Mouse (Mus musculus) forebrain, embryonic 11.5 days (tissue): ENCODE results near the gene Prkca. TPM values are rescaled to one million over a fixed set of nuclear protein-coding genes. Genes with fewer than 3 reads are reported as not detected.

Experiments used
- ATAC-seq: fragments of 200-750 bp; cut with Nextera tagmentation; replicated peaks from 2 replicates; pipeline ENCODE4 v1.8.0; 2017; ENCODE audit warnings: moderate TSS enrichment; ENCODE audit not compliant: low FRiP score
- DNase-seq: peaks from one replicate; pipeline ENCODE4 v3.0.0-alpha.2; 2017; ENCODE audit warnings: low spot score
- H3K27ac ChIP-seq: fragments of 300-500 bp; sonication (generic); 2 replicates; pipeline ENCODE4 v1.5.1; 2014; ENCODE audit warnings: low read depth, low read length
- H3K27me3 ChIP-seq: fragments of 300-500 bp; sonication (generic); 2 replicates; pipeline ENCODE4 v1.6.1; 2014; ENCODE audit warnings: mild to moderate bottlenecking, low read length, mixed read lengths; ENCODE audit not compliant: control insufficient read depth, insufficient read depth
- H3K36me3 ChIP-seq: fragments of 300-500 bp; sonication (generic); 2 replicates; pipeline ENCODE4 v1.6.1; 2014; ENCODE audit warnings: mild to moderate bottlenecking, low read length, moderate library complexity, mixed read lengths; ENCODE audit not compliant: control insufficient read depth, insufficient read depth
- H3K4me1 ChIP-seq: fragments of 300-500 bp; sonication (generic); replicated peaks from 2 replicates; pipeline ENCODE4 v1.6.1; 2014; ENCODE audit warnings: low read length, mixed read lengths; ENCODE audit not compliant: control insufficient read depth, insufficient read depth
- H3K4me2 ChIP-seq: fragments of 300-500 bp; sonication (generic); 2 replicates; pipeline ENCODE4 v1.6.1; 2014; ENCODE audit warnings: low read depth, mild to moderate bottlenecking, low read length, moderate library complexity, mixed read lengths; ENCODE audit not compliant: severe bottlenecking
- H3K4me3 ChIP-seq: fragments of 300-500 bp; sonication (generic); 2 replicates; pipeline ENCODE4 v1.5.1; 2014; ENCODE audit warnings: low read depth, low read length
- H3K9ac ChIP-seq: fragments of 300-500 bp; sonication (generic); 2 replicates; pipeline ENCODE4 v1.6.1; 2014; ENCODE audit warnings: low read length
- H3K9me3 ChIP-seq: fragments of 300-500 bp; sonication (generic); 2 replicates; pipeline ENCODE4 v1.6.1; 2016; ENCODE audit warnings: low read length, mixed read lengths; ENCODE audit not compliant: control insufficient read depth
- WGBS: fragments of 180-500 bp; shearing (Covaris S2); extraction: QIAGEN DNeasy Blood & Tissue Kit; methylation state at CpG from one replicate; pipeline ENCODE4 v1.1.7; 2014; 5-methylcytosine and 5-hydroxymethylcytosine counted together
- polyA plus RNA-seq: library from polyadenylated mRNA; unstranded; fragments of >200 nt; fragmentation: Nextera tagmentation; extraction: Ambion mirVana; gene quantifications from 2 replicates; pipeline ENCODE4 v1.2.1, GENCODE M21; 2014

The Prkca gene
- polyA plus RNA-seq, 1 experiment from 2014 or later: 5.2 TPM

DNA sequence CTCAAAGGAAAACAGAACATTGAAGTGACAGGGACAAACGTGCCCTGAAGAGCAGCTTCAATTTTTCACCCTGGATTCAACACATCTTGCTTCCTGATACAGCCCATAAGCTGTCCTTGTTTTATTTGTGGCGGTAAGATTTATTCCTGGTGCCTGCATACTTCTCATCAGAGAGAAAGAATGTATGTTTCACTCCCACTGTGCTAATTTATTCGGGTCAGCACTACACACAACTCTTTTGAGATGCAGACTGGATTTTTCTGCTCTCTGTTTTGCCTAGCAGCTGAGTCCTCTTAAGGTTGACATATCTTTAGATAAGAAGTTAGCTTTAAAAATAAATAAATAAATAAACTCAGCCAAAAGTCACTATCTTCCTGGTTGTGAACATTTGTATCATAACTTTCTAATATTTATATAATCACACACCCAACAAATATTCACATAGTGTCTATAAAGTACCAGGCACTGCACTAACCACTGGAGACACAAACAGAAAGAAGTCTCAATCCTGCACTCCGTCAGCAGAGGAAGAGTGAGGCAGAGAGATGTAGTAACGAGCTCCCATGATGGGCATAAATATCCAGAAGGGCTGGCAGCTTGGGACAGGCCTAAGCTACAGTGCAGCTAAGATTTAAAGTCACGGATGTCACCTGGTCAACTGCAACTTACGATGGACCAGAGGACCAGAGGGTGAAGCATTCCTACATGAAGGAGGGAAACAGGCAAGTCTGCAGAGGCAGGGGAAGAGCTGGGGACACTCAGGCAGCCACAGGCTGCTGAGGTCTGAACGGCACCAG, 9.9 kb downstream of the Prkca start:
- Histone ChIP-seq H3K27ac (no peak overlapping the region), H3K4me3 (no peak overlapping the region), H3K36me3 (no peaks in the 10 kb centered on the region), H3K4me2 (no peak overlapping the region), H3K9ac (no peak overlapping the region), H3K4me1 (no peaks in the 10 kb centered on the region), H3K9me3 (no peaks in the 10 kb centered on the region), H3K27me3 (no peaks in the 10 kb centered on the region)
- WGBS: 67% methylated on average over 8 of the region's 8 CpGs
- no peak for DNase-seq
- ATAC-seq: no peak

DNA sequence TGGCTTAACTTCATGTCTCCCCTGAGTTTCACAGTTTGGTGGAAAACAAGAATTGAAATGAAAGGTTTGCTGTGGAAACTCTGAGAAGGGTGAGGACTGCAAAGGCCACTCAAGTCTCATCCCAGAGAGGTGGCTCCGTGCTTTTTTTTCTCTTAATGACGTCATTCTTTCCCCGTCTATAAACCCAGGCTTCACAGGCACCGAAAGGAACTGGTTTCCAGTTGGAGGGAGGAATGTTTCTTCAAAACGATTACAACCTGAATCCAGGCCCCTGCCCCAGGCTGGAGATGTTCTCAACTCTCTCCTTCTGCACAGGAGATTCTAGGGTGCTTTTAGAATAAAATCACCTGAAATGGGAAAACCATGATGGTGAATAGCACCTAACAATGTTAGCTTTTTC, 10.7 kb downstream of the Prkca start:
- Histone ChIP-seq H3K36me3 (no peaks in the 10 kb centered on the region), H3K27me3 (no peaks in the 10 kb centered on the region), H3K4me2 (no peak overlapping the region), H3K9me3 (no peaks in the 10 kb centered on the region), H3K9ac (no peak overlapping the region), H3K4me1 (no peaks in the 10 kb centered on the region), H3K27ac (no peak overlapping the region), H3K4me3 (no peak overlapping the region)
- ATAC-seq (no peak), DNase-seq (no peak)
- 62% methylated on average over 5 of the region's 5 CpGs for WGBS

DNA sequence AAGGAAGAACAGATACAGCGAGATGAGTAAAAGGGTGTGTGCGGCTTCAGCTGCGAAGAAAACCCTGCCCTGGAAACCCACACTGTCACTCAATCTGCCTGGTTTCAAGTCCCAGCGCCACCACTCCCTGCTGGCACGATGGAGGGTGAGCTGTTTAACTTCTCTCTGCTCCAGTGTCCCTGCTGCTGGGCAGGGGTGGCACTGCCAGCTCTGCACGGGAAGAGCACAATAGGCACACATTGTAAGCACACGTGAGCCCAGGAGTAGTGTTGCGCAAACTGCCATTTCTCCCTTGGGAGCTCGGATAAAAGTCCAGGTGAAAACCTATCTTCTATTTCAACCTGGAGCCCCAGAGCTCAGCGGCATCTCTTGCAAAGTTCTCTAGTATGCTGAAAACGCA, 12.9 kb downstream of the Prkca start:
- H3K4me3 ChIP-seq: no peak overlapping the region
- H3K4me2 ChIP-seq: no peak overlapping the region
- ATAC-seq: no peak
- no peaks in the 10 kb centered on the region for H3K4me1 ChIP-seq
- no peaks in the 10 kb centered on the region for H3K36me3 ChIP-seq
- DNase-seq: no peak
- H3K9ac ChIP-seq: no peak overlapping the region
- WGBS: 85% methylated on average over 11 of the region's 11 CpGs
- H3K27ac ChIP-seq: no peak overlapping the region
- no peaks in the 10 kb centered on the region for H3K27me3 ChIP-seq
- H3K9me3 ChIP-seq: no peaks in the 10 kb centered on the region

DNA sequence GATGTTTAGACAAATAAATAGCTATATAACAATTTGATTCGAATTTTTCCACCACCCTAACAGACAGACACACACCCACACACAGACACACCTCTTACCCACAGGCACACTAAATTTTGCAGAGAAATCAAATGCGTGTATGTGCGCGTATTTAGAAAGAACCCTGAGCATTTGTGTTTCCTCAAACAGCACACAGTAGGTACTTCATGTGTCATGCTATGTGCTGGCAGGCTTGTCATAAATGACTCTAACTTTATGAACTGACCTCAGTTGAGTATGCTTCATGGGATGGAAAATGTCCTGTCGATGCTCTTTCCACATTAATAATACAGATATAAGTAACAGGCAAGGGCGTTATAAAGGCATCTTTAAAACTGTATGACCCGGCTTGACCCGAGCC, 17.8 kb downstream of the Prkca start:
- WGBS: 90% methylated on average over 8 of the region's 8 CpGs
- Histone ChIP-seq H3K27ac (no peak overlapping the region), H3K9me3 (no peaks in the 10 kb centered on the region), H3K9ac (no peak overlapping the region), H3K36me3 (no peaks in the 10 kb centered on the region), H3K4me2 (no peak overlapping the region), H3K4me3 (no peak overlapping the region), H3K4me1 (no peaks in the 10 kb centered on the region), H3K27me3 (no peaks in the 10 kb centered on the region)
- DNase-seq (no peak), ATAC-seq (no peak)

DNA sequence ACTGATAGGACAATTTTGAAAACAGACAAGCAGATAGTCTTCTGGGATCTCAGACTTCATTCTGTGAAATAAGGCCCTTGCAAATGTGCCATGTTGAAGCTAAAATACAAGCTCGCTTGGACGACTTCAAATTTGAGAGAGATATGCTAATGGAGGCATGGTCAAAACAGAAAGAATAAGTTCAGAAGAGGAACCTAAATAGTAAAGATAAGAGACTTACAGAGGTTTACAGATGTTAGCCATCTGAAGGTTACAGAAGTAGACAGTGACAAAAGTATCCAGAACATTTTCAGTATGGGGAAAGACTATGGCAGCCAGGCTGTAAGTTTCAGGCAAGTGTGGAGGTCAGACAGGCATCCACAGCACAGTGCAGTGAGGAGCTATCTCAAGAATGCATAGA, 21.6 kb downstream of the Prkca start:
- Histone ChIP-seq H3K9ac (no peak overlapping the region), H3K27ac (no peak overlapping the region), H3K9me3 (no peaks in the 10 kb centered on the region), H3K4me2 (no peak overlapping the region), H3K4me3 (no peak overlapping the region), H3K27me3 (no peaks in the 10 kb centered on the region), H3K36me3 (no peaks in the 10 kb centered on the region), H3K4me1 (no peaks in the 10 kb centered on the region)
- ATAC-seq (no peak), DNase-seq (no peak)
- 86% methylated on average over 2 of the region's 2 CpGs for WGBS

DNA sequence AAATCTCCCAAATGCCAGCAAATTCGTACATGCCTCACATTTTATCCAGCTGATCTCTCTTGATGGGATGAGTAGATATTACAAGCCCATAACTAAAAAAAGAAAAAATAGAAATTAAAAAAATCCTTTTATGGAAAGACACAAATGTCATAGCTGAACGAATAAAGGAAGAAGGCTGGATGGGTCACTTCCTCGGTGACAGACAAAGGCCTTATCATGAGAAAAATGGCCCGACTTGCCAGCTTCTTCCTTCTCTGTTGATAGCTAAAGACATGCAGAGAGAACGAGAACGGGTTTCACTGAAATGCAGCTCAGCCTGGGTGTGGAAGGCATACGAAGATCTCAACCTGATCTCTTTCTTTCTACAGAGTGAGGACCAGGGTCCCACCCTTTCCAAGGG, 23.2 kb downstream of the Prkca start:
- no peak overlapping the region for H3K9ac ChIP-seq
- no peak overlapping the region for H3K4me2 ChIP-seq
- H3K36me3 ChIP-seq: no peaks in the 10 kb centered on the region
- no peak overlapping the region for H3K27ac ChIP-seq
- 86% methylated on average over 7 of the region's 7 CpGs for WGBS
- DNase-seq (no peak), ATAC-seq (no peak)
- no peaks in the 10 kb centered on the region for H3K9me3 ChIP-seq
- H3K27me3 ChIP-seq: no peaks in the 10 kb centered on the region
- H3K4me3 ChIP-seq: no peak overlapping the region
- no peaks in the 10 kb centered on the region for H3K4me1 ChIP-seq

DNA sequence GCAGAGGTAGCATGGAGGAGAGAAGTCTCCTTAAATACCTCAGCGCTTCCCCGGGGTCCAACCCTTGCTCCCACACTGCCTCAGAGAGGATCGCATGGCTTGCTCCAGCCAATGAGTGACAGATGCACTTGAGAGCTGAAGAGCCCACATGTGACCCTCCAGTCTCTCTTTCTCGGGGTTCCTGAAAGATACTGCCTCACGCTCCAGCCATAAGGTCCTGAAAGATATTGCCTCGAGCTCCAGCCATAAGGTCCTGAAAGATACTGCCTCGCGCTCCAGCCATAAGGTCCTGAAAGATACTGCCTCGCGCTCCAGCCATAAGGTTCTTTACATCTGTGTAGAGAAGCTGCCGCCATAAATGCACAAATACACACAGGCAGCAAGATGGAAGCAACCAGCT, 24.6 kb downstream of the Prkca start:
- Histone ChIP-seq H3K4me2 (no peak overlapping the region), H3K9ac (no peak overlapping the region), H3K27ac (no peak overlapping the region), H3K4me1 (no peaks in the 10 kb centered on the region), H3K27me3 (no peaks in the 10 kb centered on the region), H3K36me3 (no peaks in the 10 kb centered on the region), H3K9me3 (no peaks in the 10 kb centered on the region), H3K4me3 (no peak overlapping the region)
- ATAC-seq: no peak
- WGBS: 91% methylated on average over 11 of the region's 11 CpGs
- DNase-seq: no peak

DNA sequence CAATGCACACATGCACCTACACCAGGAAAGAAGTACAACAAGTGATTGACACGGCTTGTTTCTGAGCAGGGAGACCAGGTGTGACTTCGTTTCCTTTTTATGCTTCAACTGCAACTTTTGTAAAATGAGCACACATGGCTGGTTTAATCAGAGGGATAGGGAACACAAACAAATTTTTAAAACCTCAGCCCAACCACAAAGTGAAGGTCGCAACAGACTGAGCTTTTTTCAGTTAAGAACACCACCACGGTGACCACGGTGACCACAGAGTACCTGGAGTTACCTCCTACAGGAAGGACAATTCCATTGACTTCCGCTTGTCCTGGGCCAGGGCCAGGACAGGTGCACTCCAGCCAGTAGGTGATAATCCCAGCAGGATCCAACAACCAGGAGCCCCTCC, 25.9 kb downstream of the Prkca start:
- no peak for DNase-seq
- WGBS: 76% methylated on average over 6 of the region's 6 CpGs
- Histone ChIP-seq H3K27me3 (no peaks in the 10 kb centered on the region), H3K9me3 (no peaks in the 10 kb centered on the region), H3K4me3 (no peak overlapping the region), H3K4me1 (no peaks in the 10 kb centered on the region), H3K9ac (no peak overlapping the region), H3K27ac (no peak overlapping the region), H3K36me3 (no peaks in the 10 kb centered on the region), H3K4me2 (no peak overlapping the region)
- no peak for ATAC-seq

DNA sequence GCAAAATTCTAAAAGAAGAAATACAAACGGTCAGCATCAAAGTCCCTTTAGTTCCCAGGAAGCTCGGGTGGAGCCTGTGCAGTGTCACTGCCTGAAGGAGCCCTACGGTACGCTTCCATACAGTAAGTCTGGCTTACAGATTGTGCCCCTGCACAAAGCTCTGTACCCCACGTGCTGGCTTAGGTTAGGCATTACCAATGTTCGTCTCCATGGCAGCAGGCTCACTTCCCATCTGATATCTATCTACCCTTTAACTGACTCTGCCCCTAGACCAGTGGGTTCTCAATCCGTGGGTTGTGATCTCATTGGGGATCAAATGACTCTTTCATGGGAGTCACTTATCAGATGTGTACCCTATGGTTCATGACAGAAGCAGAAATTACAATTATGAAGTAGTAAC, 28.0 kb downstream of the Prkca start:
- ATAC-seq: no peak
- no peaks in the 10 kb centered on the region for H3K4me1 ChIP-seq
- 88% methylated on average over 7 of the region's 7 CpGs for WGBS
- DNase-seq: no peak
- H3K4me3 ChIP-seq: no peak overlapping the region
- no peak overlapping the region for H3K27ac ChIP-seq
- H3K4me2 ChIP-seq: no peak overlapping the region
- no peaks in the 10 kb centered on the region for H3K36me3 ChIP-seq
- no peak overlapping the region for H3K9ac ChIP-seq
- no peaks in the 10 kb centered on the region for H3K27me3 ChIP-seq
- H3K9me3 ChIP-seq: no peaks in the 10 kb centered on the region
